Mouse (Mus musculus): ENCODE results near the gene Spic.

The Spic gene

DNA sequence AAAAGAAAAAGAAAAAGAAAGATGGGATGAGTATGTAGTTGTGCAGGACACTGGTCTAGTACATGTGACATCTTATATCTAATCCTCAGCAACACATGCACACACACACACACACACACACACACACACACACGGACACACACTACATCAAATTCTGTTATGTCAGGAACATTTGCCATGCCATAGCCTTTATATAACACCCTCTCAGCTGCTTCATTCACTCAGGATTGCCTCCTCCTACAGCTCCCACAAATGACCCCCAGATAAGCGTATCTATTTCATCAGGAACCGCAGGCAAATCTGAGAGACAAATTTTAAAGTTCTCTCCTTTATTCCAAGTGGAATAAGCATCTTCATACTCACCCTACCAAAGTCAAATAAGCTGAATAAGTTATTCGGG is 25.9 kb downstream of the Spic start:
- in situ Hi-C loops (cut with MboI, MseI), result no loop called here

DNA sequence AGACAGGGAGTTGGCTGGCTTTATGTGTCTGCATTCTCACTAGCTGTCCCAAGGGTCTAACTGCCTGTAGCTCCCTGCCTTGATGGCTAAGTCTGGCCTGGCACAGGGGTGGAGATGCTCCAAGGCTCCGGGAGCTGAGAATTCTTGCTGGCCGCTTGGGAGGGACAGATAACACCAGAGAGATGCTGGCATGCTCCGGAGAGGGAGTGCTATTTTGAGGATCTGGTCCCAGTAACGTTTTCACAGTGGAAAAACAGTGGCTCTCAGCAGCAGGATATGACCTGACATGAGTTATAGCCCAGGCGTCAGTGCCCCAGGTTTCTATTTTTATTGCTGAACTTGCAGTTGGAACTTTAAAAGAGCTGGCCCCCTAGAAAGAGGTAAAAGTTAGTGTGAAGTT is 39.4 kb downstream of the Spic start:
- in situ Hi-C loops (cut with MboI, MseI), result no loop called here

DNA sequence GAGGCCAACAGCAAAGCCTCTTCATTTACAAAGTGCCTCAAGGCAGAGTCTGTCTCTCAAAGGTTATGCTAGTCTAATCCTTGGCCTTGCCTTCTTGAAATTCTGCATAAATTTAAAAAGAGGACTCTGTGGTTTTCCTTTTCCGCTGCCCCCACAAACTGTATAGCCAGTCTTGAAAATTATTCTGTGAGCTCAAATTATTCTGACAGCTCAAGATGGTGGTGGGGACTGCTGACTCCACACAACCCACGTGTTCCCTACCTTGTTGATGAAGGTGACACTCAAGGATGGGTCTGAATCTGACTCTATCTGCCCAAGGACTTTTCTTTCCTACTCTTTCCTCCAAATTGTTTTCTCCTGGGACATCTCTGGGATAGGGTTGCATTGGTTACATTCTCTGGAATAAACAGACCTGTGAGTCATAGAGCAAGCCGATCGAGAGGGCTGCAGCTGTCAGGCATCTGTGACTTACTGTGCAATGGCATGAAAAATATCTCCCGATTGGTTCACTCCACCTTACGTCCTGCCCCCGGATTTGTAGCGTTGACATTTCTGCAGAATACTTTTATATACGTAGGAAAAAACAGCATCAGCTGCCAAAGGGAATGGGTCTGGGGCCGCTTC is 53.4 kb downstream of the Spic start:
- in situ Hi-C loops (cut with MboI, MseI), result no loop called here

DNA sequence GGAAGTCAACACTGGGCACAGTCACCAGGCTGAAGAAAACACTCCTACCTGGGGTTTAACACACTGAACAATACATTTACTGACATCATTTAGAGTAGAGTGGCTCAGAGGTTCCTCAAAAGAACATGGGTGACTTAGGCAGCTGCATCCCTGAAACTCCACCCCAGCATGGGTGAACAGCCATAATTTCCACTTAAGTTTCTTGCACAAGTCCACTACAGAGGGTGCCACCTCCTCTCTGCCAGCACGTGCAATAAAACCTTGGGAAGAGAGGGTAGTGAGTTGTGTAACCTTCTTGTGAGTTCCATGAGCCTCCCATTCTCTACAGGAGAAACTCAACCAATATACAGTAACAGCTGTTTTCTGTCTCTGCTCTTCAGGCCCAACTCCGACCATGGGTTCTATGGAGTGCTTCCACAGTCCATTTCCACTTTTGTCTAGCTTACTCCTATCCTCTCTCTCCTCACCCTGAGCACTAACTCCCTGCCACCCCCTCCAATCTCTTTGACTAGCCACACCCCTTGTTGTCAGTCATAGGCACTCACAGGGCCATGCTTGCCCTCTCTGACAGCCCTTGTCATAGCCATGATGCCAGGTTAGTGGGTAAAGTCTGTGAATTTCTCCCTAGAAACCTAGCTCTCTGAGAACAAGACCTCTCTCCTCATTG is 54.0 kb downstream of the Spic start:
- in situ Hi-C loops (cut with MboI, MseI), result no loop called here

DNA sequence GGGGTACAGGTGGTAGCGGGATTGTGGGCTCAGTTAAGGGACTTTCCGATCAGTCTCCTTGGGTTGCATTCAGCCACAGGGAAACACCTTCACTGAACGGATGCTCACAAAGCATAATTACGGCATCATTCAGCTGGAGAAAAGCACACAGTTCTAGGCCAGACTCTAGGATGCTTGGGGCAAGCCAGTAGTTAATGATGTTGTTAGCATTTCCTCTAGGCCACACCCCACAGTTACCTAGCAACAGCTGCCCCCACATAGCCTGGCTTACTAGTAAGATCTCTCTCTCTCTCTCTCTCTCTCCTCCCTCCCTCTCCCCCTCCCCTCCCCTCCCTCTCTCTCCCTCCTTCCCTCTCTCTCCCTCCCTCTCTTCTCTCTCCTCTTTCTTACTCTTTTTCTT is 57.8 kb downstream of the Spic start:
- in situ Hi-C loops (cut with MboI, MseI), result no loop called here

DNA sequence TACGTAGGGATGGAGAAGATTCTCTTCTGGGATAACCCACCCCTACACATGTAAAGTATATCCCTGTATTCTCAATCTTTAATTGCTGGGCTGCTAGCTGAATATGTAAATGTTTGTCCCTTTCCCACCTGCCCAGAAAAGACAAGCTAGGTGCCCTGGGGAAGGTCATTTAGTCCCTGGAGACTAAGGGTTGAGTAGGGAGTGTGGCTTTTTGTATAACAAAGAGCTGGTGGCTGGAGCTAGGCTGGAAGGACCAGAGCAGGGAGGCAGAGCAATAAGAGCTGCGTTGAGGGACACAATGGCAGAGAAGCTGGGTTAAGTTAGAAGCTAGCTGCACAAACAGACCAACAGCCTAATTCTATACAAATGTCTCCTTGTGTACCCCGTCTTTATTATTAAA is 58.6 kb downstream of the Spic start:
- in situ Hi-C loops (cut with MboI, MseI), result no loop called here
